Mouse (Mus musculus): Measurements from ENCODE around the gene Srrt.

The Srrt gene

GRCm38 (mm10) chr5:137307071-137307912, at the start of gene Srrt:
TSS of gene Srrt (minus strand) at chr5:137307674.
- ChIA-PET POLR2A (interaction anchor here (0.6 to 7.1 kb wide), 50 partner anchors 9 to 435 kb away, joined by 3 to 135 read pairs (median 4); partner anchors contain the start of genes Slc12a9 (in 3 of the 4), Ufsp1 (in 3 of the 4), Ache (in 2 of the 4) and Ephb4 (in 2 of the 4)), CTCF (interaction anchor here in 3 of 4 experiments (0.6 to 1.5 kb wide), 6 partner anchors 9 to 345 kb away, joined by 3 to 10 read pairs (median 4); partner anchors contain the start of genes Pop7 (in 2 of the 3) and Ache (in 1 of the 3))

GRCm38 (mm10) chr5:137354091-137354490, 46.6 kb upstream of the Srrt start:
- POLR2A ChIA-PET, result interaction anchor here (0.5 to 2.4 kb wide), 14 partner anchors 9 to 1419 kb away, joined by 3 to 7 read pairs (median 4); partner anchors contain the start of gene Slc12a9 (in 1 of the 4)
- CTCF ChIA-PET, result interaction anchor here in 3 of 4 experiments (0.5 to 1.5 kb wide), 7 partner anchors 13 to 38 kb away, joined by 3 to 8 read pairs (median 4); partner anchors contain the start of gene Slc12a9 (in 2 of the 3)

- ChIA-PET POLR2A (interaction anchor here in 3 of 4 experiments (0.6 to 4.9 kb wide), 20 partner anchors 10 to 579 kb away, joined by 3 to 76 read pairs (median 4); partner anchors contain the start of genes Slc12a9 (in 3 of the 3), Pop7 (in 2 of the 3), Ache (in 1 of the 3) and Srrt (in 1 of the 3)), CTCF (interaction anchor here (0.6 to 1.4 kb wide), 8 partner anchors 15 to 328 kb away, joined by 3 to 8 read pairs (median 4); partner anchors contain the start of gene Slc12a9 (in 1 of the 4))
Measured at GRCm38 (mm10) chr5:137352011-137352975, 44.8 kb upstream of the Srrt start.

GRCm38 (mm10) chr5:137351394-137351793, 43.9 kb upstream of the Srrt start:
- ChIA-PET CTCF (interaction anchor here (0.6 to 1.4 kb wide), 11 partner anchors 14 to 342 kb away, joined by 3 to 8 read pairs (median 4); partner anchors contain the start of gene Slc12a9 (in 1 of the 4)), POLR2A (interaction anchor here in 3 of 4 experiments (0.6 to 4.9 kb wide), 22 partner anchors 11 to 578 kb away, joined by 3 to 76 read pairs (median 4); partner anchors contain the start of genes Slc12a9 (in 3 of the 3), Pop7 (in 2 of the 3), Ache (in 1 of the 3) and Srrt (in 1 of the 3))

GRCm38 (mm10) chr5:137351058-137351380, 43.5 kb upstream of the Srrt start:
- ChIA-PET CTCF (interaction anchor here in 3 of 4 experiments (0.6 to 1.6 kb wide), 8 partner anchors 14 to 912 kb away, joined by 3 to 11 read pairs (median 4); partner anchors contain the start of gene Pop7 (in 1 of the 3)), POLR2A (interaction anchor here in 3 of 4 experiments (0.6 to 4.9 kb wide), 17 partner anchors 12 to 435 kb away, joined by 3 to 76 read pairs (median 6); partner anchors contain the start of genes Pop7 (in 2 of the 3), Slc12a9 (in 2 of the 3), Srrt (in 2 of the 3) and Ache (in 1 of the 3))

- ChIA-PET POLR2A (interaction anchor here in 3 of 4 experiments (0.6 to 4.9 kb wide), 22 partner anchors 8 to 436 kb away, joined by 3 to 76 read pairs (median 4); partner anchors contain the start of genes Slc12a9 (in 3 of the 3), Srrt (in 3 of the 3), Pop7 (in 2 of the 3) and Ache (in 1 of the 3)), CTCF (interaction anchor here in 3 of 4 experiments (0.6 to 2.4 kb wide), 15 partner anchors 12 to 1018 kb away, joined by 3 to 16 read pairs (median 3); partner anchors contain the start of genes Pop7 (in 1 of the 3), Slc12a9 (in 1 of the 3) and Tfr2 (in 1 of the 3))
Measured at GRCm38 (mm10) chr5:137350205-137351057, 43.0 kb upstream of the Srrt start.

GRCm38 (mm10) chr5:137349384-137350204, 42.1 kb upstream of the Srrt start, which contains the start of gene Ephb4:
TSS of gene Ephb4 (plus strand) at chr5:137350109.
- ChIA-PET CTCF (interaction anchor here (0.6 to 2.4 kb wide), 20 partner anchors 8 to 1017 kb away, joined by 3 to 16 read pairs (median 4); partner anchors contain the start of genes Pop7 (in 1 of the 4), Slc12a9 (in 1 of the 4) and Tfr2 (in 1 of the 4)), POLR2A (interaction anchor here (0.6 to 4.9 kb wide), 28 partner anchors 8 to 436 kb away, joined by 3 to 76 read pairs (median 5); partner anchors contain the start of genes Slc12a9 (in 3 of the 4), Srrt (in 3 of the 4), Pop7 (in 2 of the 4) and Ap1s1 (in 1 of the 4))

GRCm38 (mm10) chr5:137348482-137349383, 41.3 kb upstream of the Srrt start:
- CTCF ChIA-PET, result interaction anchor here (0.6 to 2.4 kb wide), 12 partner anchors 8 to 580 kb away, joined by 3 to 16 read pairs (median 4); partner anchors contain the start of gene Slc12a9 (in 1 of the 4)

GRCm38 (mm10) chr5:137347856-137348255, 40.4 kb upstream of the Srrt start:
- ChIA-PET POLR2A (interaction anchor here in 3 of 4 experiments (0.6 to 4.6 kb wide), 3 partner anchors 9 to 399 kb away, joined by 4 to 76 read pairs (median 16); no protein-coding TSS in a partner anchor), CTCF (interaction anchor here in 1 of 4 experiments (2.4 kb wide), 1 partner anchor 28 kb away, joined by 11 read pairs; no protein-coding TSS in a partner anchor)

More at GRCm38 (mm10) chr5:137348482-137349383, 41.3 kb upstream of the Srrt start:
- POLR2A ChIA-PET, result interaction anchor here (0.6 to 4.9 kb wide), 23 partner anchors 9 to 400 kb away, joined by 3 to 76 read pairs (median 5); partner anchors contain the start of genes Slc12a9 (in 3 of the 4), Pop7 (in 2 of the 4) and Srrt (in 2 of the 4)

- CTCF ChIA-PET, result no interaction called here
- POLR2A ChIA-PET, result interaction anchor here in 1 of 4 experiments (0.9 kb wide), 1 partner anchor 368 kb away, joined by 4 read pairs; no protein-coding TSS in a partner anchor
Measured at GRCm38 (mm10) chr5:137346983-137347382, 39.5 kb upstream of the Srrt start.

- CTCF ChIA-PET, result interaction anchor here in 1 of 4 experiments (0.6 kb wide), 1 partner anchor 272 kb away, joined by 4 read pairs; no protein-coding TSS in a partner anchor
- POLR2A ChIA-PET, result interaction anchor here in 1 of 4 experiments (0.7 kb wide), 1 partner anchor 16 kb away, joined by 4 read pairs; no protein-coding TSS in a partner anchor
Measured at GRCm38 (mm10) chr5:137346388-137346787, 38.9 kb upstream of the Srrt start.

GRCm38 (mm10) chr5:137345821-137346220, 38.3 kb upstream of the Srrt start:
- POLR2A ChIA-PET, result interaction anchor here in 3 of 4 experiments (0.7 to 1.4 kb wide), 4 partner anchors 9 to 1502 kb away, joined by 3 to 5 read pairs (median 4); partner anchors contain the start of gene Slc12a9 (in 1 of the 3)

GRCm38 (mm10) chr5:137343869-137344268, 36.4 kb upstream of the Srrt start:
- CTCF ChIA-PET, result interaction anchor here in 3 of 4 experiments (0.6 to 2.1 kb wide), 8 partner anchors 10 to 1834 kb away, joined by 3 to 8 read pairs (median 4); partner anchors contain the start of gene Slc12a9 (in 1 of the 3)
- POLR2A ChIA-PET, result interaction anchor here in 3 of 4 experiments (0.6 to 1.3 kb wide), 7 partner anchors 10 to 224 kb away, joined by 3 to 7 read pairs (median 4); partner anchors contain the start of gene Slc12a9 (in 2 of the 3)

More at GRCm38 (mm10) chr5:137345821-137346220, 38.3 kb upstream of the Srrt start:
- CTCF ChIA-PET, result interaction anchor here in 3 of 4 experiments (0.6 to 2.1 kb wide), 7 partner anchors 12 to 295 kb away, joined by 3 to 8 read pairs (median 4); partner anchors contain the start of gene Slc12a9 (in 1 of the 3)
